Mouse (Mus musculus) forebrain, embryonic 15.5 days (tissue): ENCODE measurements around the gene Cdc42ep4. TPM values are rescaled to one million over a fixed set of nuclear protein-coding genes. Genes with fewer than 3 reads are reported as not detected.

Experiments used
- ATAC-seq: fragments of 200-750 bp; cut with Nextera tagmentation; replicated peaks from 2 replicates; pipeline ENCODE4 v1.8.0; 2017; ENCODE audit warnings: mild to moderate bottlenecking, moderate TSS enrichment, moderate library complexity
- H3K27ac ChIP-seq: fragments of 300-500 bp; sonication (generic); replicated peaks from 2 replicates; pipeline ENCODE4 v1.5.1; 2015; ENCODE audit warnings: mild to moderate bottlenecking, inconsistent platforms
- H3K27me3 ChIP-seq: fragments of 300-500 bp; sonication (generic); 2 replicates; pipeline ENCODE4 v1.6.1; 2015; ENCODE audit warnings: inconsistent platforms
- H3K36me3 ChIP-seq: fragments of 300-500 bp; sonication (generic); 2 replicates; pipeline ENCODE4 v1.6.1; 2015; ENCODE audit warnings: mild to moderate bottlenecking, inconsistent platforms
- H3K4me1 ChIP-seq: fragments of 300-500 bp; sonication (generic); 2 replicates; pipeline ENCODE4 v1.6.1; 2015; ENCODE audit warnings: inconsistent platforms
- H3K4me2 ChIP-seq: fragments of 300-500 bp; sonication (generic); replicated peaks from 2 replicates; pipeline ENCODE4 v1.6.1; 2015; ENCODE audit warnings: mild to moderate bottlenecking, inconsistent platforms
- H3K4me3 ChIP-seq: fragments of 300-500 bp; sonication (generic); 2 replicates; pipeline ENCODE4 v1.5.1; 2015; ENCODE audit warnings: mild to moderate bottlenecking, inconsistent platforms
- H3K9ac ChIP-seq: fragments of 300-500 bp; sonication (generic); replicated peaks from 2 replicates; pipeline ENCODE4 v1.6.1; 2015; ENCODE audit warnings: mild to moderate bottlenecking, inconsistent platforms
- H3K9me3 ChIP-seq: fragments of 300-500 bp; sonication (generic); 2 replicates; pipeline ENCODE4 v1.6.1; 2016; ENCODE audit warnings: inconsistent platforms
- WGBS: fragments of 180-500 bp; shearing (Covaris S2); methylation state at CpG from one replicate; pipeline ENCODE4 v1.1.7; 2015; ENCODE audit warnings: mixed read lengths; 5-methylcytosine and 5-hydroxymethylcytosine counted together
- polyA plus RNA-seq: library from polyadenylated mRNA; unstranded; fragments of >200 nt; fragmentation: Nextera tagmentation; extraction: Ambion mirVana; gene quantifications from 2 replicates; pipeline ENCODE4 v1.2.1, GENCODE M21; 2015

Gene Cdc42ep4
- polyA plus RNA-seq, 1 experiment from 2014 or later: 97.2 TPM

DNA sequence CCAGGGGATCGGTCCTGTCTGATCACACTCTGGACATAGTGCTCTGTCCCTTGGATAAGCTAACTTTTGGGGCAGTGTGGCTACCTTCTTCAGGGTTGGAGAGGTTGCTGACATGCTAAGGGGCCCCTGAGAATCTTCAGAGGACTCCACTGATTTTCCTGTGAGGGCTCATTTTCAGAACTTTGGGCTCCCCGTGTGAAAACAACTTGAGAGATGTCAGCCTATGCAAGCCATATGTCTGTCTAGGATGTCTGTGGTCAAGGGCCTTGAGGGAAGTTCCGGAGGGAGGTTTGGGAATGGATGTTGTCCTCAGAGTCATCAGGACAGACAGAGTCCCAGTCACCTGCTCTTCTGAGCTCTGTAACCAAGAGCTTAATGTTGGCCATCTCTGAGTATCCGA, 34.7 kb upstream of the Cdc42ep4 start:
- no peak for ATAC-seq
- H3K9ac ChIP-seq: peak overlapping the region; percentile 48
- H3K27ac ChIP-seq: peak overlapping the region; percentile 97
- H3K4me2 ChIP-seq: peak overlapping the region; percentile 48
- H3K4me3 ChIP-seq: peak overlapping the region; percentile 31
- WGBS: 36% methylated on average over 4 of the region's 4 CpGs
- H3K36me3 ChIP-seq: no peaks in the 10 kb centered on the region
- H3K27me3 ChIP-seq: no peaks in the 10 kb centered on the region
- peaks cover 58% of the 10 kb centered on the region for H3K4me1 ChIP-seq
- H3K9me3 ChIP-seq: no peaks in the 10 kb centered on the region

DNA sequence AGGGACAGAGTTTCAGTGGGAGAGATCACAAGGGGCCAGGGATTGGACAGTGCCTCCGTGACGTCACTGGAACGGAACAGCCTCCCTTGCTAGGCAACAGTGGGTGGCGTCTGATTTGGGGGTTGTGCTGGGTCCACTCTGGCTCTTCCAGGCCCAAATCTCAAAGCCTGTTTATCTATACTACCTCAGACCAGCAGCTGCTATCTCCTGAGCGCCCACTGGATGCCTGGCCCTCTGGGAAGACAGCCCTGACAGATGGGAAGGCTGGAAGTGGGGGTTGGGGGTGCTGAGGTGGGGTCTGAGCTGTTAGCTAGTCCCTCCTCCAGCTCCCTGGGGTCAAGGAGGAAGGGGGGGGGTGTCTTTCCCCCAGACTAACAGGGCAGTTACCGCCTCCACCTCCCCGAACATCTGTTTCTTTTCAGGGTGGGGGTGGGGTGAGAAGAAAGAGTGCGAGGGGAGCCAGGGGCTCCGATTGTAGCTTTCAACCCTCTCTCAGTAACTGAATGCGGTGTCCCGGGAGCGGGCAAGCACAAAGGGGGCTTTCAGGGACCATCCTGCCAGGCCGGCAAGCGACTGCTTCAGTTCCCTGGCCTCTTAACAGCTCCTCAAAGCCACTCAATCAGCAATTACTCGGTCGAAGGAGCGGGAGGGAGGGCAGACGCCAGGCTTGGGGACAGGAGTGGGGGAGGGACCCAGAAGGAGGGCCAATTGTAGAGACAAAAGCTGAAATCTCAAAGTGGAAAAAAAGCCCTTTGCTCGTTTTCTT, 33.9 kb upstream of the Cdc42ep4 start:
- peak; percentile 92 for ATAC-seq
- WGBS: under 1% methylated on average over 19 of the region's 19 CpGs
- H3K27me3 ChIP-seq: no peaks in the 10 kb centered on the region
- H3K36me3 ChIP-seq: no peaks in the 10 kb centered on the region
- H3K9me3 ChIP-seq: no peaks in the 10 kb centered on the region
- peak overlapping the region; percentile 31 for H3K4me3 ChIP-seq
- peak overlapping the region; percentile 97 for H3K27ac ChIP-seq
- H3K4me1 ChIP-seq: peaks cover 54% of the 10 kb centered on the region
- peak overlapping the region; percentile 48 for H3K4me2 ChIP-seq
- peak overlapping the region; percentile 48 for H3K9ac ChIP-seq

DNA sequence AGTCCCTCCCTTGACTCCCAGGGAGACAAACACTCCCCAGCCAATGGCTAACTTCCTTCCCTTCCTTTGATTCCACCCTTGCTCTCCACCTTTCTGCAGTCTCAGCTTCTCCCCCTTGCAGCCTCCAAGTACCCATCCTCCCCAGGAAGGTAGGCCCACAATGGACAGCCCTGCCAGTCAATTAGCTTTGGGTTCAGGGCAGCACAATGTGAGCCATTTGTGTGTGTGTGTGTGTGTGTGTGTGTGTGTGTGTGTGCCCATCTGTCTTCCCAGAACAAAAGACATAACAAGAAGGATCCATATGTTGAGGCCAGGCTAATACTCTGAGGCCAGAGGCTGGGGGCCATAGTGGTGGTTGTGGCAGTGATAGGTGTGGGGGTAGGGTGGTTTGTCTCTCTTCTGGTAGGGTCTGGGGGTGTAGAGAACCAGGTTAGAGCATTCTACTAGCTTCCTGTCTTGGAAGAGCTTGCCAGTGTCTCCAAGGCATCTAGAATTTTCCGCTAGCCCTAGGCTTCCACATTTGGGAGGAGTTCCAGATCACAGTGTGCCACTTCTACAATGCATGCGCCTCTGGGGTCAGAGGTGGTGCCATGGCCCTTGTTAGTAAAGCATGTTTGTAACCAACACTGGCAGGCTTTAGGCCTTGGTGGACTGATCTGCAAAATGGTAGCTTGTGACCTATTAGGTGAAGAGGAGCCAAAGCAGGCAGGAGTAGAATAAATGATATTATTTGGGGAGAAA, 33.1 kb upstream of the Cdc42ep4 start:
- Histone ChIP-seq H3K4me2 (peak overlapping the region; percentile 48; the same call in 1 of the 2 replicates), H3K36me3 (no peaks in the 10 kb centered on the region), H3K27ac (peak overlapping the region; percentile 97), H3K4me3 (no peak overlapping the region; the same call in 1 of the 2 replicates), H3K9ac (no peak overlapping the region), H3K4me1 (peaks cover 55% of the 10 kb centered on the region), H3K9me3 (no peaks in the 10 kb centered on the region), H3K27me3 (no peaks in the 10 kb centered on the region)
- ATAC-seq: peak; percentile 3; the same call in 1 of the 2 replicates
- 22% methylated on average over 2 of the region's 2 CpGs for WGBS

DNA sequence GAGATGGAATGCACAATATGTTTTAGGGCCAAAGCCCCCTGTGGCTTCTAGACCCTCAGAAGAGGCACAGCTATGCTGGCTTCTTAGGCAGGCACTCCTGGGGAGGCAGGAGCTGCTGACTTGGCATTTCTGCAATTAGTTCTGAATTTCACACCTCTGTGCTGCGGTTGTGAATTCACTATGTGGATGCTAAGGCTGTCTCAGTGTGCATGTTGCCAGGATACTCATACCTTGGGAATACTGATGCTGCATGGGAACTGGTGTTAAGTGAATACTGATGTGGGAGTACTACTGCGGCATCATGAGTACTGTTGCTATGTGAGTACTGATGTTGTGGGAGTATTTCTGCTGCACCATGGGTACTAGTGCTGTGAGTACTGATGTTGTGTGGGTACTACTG, 30.8 kb upstream of the Cdc42ep4 start:
- 83% methylated on average over 2 of the region's 2 CpGs for WGBS
- no peaks in the 10 kb centered on the region for H3K27me3 ChIP-seq
- H3K4me1 ChIP-seq: peaks cover 52% of the 10 kb centered on the region
- H3K4me3 ChIP-seq: no peak overlapping the region
- H3K9ac ChIP-seq: no peak overlapping the region
- H3K9me3 ChIP-seq: no peaks in the 10 kb centered on the region
- no peak for ATAC-seq
- no peak overlapping the region for H3K4me2 ChIP-seq
- H3K36me3 ChIP-seq: no peaks in the 10 kb centered on the region
- H3K27ac ChIP-seq: peak overlapping the region; percentile 79

DNA sequence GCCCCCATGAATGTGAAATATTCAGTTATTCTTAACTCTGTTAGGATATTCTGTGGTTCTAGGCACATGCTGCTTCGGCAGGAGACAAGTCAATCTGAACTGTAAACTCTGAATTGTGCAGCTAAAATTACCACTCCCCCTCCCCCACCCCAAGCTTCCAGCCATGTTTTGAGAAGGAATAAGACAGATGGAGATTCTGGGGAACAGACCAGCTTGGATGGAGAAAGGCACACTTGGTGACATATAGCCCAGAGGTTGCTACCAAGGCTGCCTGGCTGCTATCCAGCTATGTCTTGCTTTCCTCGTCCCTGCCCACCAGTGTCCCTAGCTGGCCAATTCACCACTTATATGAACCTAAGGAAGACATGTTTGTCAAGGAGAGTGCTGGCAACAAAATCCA, 30.3 kb upstream of the Cdc42ep4 start:
- Histone ChIP-seq H3K4me1 (peaks cover 51% of the 10 kb centered on the region), H3K9ac (no peak overlapping the region), H3K27me3 (no peaks in the 10 kb centered on the region), H3K27ac (peak overlapping the region; percentile 79), H3K36me3 (no peaks in the 10 kb centered on the region), H3K4me3 (no peak overlapping the region), H3K9me3 (no peaks in the 10 kb centered on the region), H3K4me2 (no peak overlapping the region)
- ATAC-seq: no peak
- 32% methylated on average over 2 of the region's 2 CpGs for WGBS

DNA sequence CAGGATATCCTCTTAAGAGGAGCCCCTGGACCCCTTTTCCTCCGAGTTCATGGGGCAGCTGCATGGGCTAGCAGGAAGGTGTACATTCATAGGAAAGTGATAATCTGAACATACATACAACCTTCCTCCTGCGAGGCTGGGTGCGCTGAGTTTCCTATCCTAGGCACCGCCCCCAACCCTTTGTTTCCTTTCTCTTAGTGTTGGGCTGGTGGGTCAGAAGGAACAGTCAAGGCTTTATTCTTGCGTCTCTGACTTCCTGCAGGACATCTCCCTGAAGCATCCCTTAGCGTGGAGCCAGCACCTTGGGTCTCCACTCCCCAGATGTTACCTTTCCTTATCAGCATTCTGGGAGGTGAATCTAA, 28.0 kb upstream of the Cdc42ep4 start:
- H3K27me3 ChIP-seq: no peaks in the 10 kb centered on the region

DNA sequence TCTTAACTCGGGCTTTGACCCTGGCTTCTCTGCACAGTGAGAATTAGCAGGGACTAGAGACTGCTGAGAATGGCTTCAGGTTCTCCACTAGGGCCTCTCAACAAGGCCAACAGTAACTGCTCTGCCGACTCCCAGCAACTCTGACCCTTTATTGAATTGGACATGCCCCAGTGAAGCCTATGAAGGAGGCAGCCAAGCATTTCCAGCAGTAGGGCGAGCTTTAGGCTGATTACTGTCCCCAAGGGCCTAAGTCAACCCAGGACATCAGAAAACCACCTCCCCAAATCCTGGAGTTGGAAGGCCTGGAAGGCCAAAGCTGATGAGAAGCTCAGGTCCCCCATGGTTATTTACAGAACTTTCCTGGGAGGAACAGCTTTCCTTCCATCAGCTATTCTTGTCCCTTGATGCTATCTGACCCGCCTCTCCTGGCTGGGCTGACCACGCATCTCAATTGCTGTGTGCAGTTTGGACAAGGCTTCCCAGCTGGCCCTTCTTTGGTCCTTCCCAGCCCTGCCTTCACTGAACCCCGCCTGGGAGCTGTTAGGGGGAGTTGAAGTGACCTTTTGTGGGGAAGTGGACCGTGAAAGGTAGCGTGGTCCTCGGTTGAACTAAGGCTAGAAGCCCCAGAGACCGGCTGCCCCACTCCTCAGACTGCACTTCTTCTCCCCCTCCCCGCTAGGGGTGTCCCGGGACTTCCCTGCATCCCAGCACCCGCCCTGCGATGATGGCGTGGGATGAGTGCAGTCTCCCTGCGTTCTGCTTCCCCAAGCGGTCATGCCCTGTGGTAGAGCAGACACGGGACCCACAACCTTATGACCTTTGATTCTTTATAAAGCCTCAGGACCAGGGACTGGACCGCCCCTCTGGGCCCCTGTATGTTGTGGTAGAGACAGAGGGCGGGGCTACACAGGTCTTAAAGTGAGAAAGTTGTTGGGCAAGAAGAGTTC, 27.3 kb upstream of the Cdc42ep4 start:
- H3K4me2 ChIP-seq: no peak overlapping the region
- H3K36me3 ChIP-seq: no peaks in the 10 kb centered on the region
- no peaks in the 10 kb centered on the region for H3K27me3 ChIP-seq
- ATAC-seq: no peak; the same call in 1 of the 2 replicates
- WGBS: 22% methylated on average over 20 of the region's 20 CpGs
- H3K4me1 ChIP-seq: peaks cover 27% of the 10 kb centered on the region
- no peak overlapping the region for H3K27ac ChIP-seq
- no peaks in the 10 kb centered on the region for H3K9me3 ChIP-seq
- H3K4me3 ChIP-seq: no peak overlapping the region
- H3K9ac ChIP-seq: no peak overlapping the region

More for the DNA sequence above, 28.0 kb upstream of the Cdc42ep4 start:
- no peak for ATAC-seq
- no peak overlapping the region for H3K4me3 ChIP-seq
- H3K36me3 ChIP-seq: no peaks in the 10 kb centered on the region
- WGBS: 17% methylated on average over 6 of the region's 6 CpGs
- peaks cover 31% of the 10 kb centered on the region for H3K4me1 ChIP-seq
- H3K27ac ChIP-seq: no peak overlapping the region
- H3K9ac ChIP-seq: no peak overlapping the region
- H3K4me2 ChIP-seq: no peak overlapping the region
- H3K9me3 ChIP-seq: no peaks in the 10 kb centered on the region

DNA sequence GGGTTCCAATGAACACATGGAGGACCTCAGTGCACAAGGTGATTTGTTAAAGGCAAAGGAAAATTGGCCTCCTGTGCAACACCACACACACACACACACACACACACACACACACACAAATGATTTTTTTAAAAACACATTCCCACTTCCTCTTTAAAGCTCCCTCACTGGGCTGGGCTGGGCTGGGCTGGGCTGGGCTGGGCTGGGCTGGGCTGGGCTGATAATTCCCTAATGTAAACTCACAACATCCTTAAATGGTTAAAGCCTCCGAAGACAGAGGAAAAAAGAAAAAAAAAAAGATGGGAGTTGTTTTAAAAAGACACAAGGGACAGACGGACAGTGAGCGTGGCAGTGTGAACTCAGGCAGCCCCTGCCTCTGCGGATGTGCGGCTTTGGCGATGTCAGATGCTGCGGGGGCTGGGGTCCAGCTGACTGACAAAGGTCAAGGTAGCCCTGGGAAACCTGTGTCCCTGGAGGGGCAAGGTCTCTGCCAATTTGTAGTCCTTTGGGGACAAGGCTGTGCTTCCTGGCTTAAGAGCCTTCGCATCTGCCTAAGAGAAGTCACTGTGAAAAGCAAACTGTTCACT, 26.3 kb upstream of the Cdc42ep4 start:
- Histone ChIP-seq H3K27me3 (no peaks in the 10 kb centered on the region), H3K4me1 (peaks cover 27% of the 10 kb centered on the region), H3K4me3 (no peak overlapping the region), H3K9ac (no peak overlapping the region), H3K9me3 (no peaks in the 10 kb centered on the region), H3K36me3 (no peaks in the 10 kb centered on the region), H3K27ac (no peak overlapping the region), H3K4me2 (no peak overlapping the region)
- ATAC-seq: no peak
- 80% methylated on average over 8 of the region's 8 CpGs for WGBS

DNA sequence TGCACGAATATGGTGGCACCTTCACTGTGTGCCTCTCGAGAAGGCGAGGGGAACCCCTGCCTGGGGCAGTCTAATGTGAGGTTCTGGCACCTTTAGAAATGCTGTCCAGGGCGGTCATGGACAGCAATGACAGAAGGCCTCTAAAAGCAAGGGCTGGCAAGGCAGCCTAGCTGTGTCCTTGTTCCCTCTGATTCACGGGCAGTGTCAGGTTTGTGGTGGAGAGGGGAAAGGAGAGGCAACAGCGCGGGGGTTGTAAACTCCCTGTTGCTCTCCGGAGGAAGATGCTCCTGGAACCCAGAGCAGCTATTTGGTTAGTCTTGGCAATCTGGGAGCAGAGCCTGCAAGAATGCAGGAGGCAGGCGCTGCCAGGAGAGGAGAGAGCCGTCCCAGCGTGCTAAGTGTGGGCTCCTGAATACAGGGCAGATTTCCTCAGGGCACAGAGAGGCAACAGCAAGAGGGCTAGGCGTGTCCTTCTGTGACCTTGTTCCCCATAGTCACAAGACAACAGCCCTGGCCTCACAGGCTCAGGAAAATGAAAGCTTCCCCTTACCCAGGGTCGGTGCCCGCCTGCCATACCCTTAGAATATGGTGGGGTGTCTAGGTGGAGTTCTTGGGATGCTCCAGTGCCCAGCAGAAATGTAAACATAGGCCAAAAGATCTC, 25.3 kb upstream of the Cdc42ep4 start:
- Histone ChIP-seq H3K9ac (no peak overlapping the region), H3K27me3 (no peaks in the 10 kb centered on the region), H3K36me3 (no peaks in the 10 kb centered on the region), H3K4me1 (peaks cover 20% of the 10 kb centered on the region), H3K9me3 (no peaks in the 10 kb centered on the region), H3K4me2 (no peak overlapping the region), H3K4me3 (no peak overlapping the region), H3K27ac (no peak overlapping the region; the same call in 1 of the 2 replicates)
- ATAC-seq: no peak
- 72% methylated on average over 14 of the region's 14 CpGs for WGBS

DNA sequence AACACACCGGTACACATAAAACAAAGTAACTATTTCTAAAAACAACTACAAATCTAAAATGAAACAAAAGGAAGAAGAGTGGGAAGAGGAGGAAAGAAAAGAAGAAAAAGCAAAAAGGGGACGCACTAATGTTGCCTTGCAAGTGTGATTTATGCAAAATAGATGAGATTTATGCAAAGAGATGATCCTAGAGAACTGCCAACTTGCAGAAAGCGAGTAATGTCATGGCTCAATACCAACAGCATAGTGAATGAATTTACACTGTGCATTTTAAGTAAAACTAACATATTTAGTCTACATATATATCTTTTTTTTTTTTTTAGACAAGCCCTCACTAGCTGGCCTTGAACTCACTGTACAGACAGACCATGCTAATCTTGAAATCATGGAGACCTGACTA, 23.1 kb upstream of the Cdc42ep4 start:
- whole genome bisulfite sequencing: 65% methylated on average over 3 of the region's 3 CpGs
- H3K4me1 ChIP-seq: peaks cover 19% of the 10 kb centered on the region
- no peaks in the 10 kb centered on the region for H3K36me3 ChIP-seq
- H3K27me3 ChIP-seq: no peaks in the 10 kb centered on the region
- no peak overlapping the region for H3K9ac ChIP-seq
- no peak overlapping the region for H3K4me2 ChIP-seq
- H3K27ac ChIP-seq: peak overlapping the region; percentile 61
- H3K4me3 ChIP-seq: no peak overlapping the region
- ATAC-seq: no peak
- H3K9me3 ChIP-seq: no peaks in the 10 kb centered on the region

DNA sequence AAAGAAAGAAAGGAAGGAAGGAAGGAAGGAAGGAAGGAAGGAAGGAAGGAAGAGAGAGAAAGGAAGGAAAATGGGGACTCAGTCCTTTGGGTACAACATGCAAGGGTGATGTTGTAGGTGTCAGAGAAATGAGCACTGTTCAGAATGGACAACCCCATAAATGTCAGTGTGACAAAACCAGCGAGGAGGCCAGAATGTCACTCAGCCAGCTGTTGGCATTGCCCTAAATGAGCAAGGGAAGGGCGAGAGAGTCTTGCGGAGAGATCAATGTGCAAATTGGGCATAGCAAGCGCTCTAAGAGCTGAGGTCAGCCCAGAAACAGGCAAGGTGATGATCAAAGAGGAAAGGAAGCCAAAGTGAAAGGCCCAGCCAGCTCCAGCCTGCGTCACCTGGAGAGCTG, 21.5 kb upstream of the Cdc42ep4 start:
- H3K9ac ChIP-seq: no peak overlapping the region
- H3K27me3 ChIP-seq: no peaks in the 10 kb centered on the region
- no peak overlapping the region for H3K27ac ChIP-seq
- H3K36me3 ChIP-seq: no peaks in the 10 kb centered on the region
- no peak overlapping the region for H3K4me3 ChIP-seq
- WGBS: 86% methylated on average over 5 of the region's 5 CpGs
- H3K9me3 ChIP-seq: no peaks in the 10 kb centered on the region
- peaks cover 15% of the 10 kb centered on the region for H3K4me1 ChIP-seq
- H3K4me2 ChIP-seq: no peak overlapping the region
- no peak for ATAC-seq
